In genomic region chr5:51799371-51800035, GRCm38 (mm10) we compare ENCODE assay signal across 13 mouse cellular contexts.
DNase-seq lines count a peak whose midpoint lies in the region; ATAC-seq lines count a peak whose summit lies in the region.
"Had no signal": no experiment of that assay in that cellular context is flagged by ENCODE, and none has a peak within 500 bp of the region (broad histone marks: within the 10 kb centered on the region; RNA-seq: fewer than 3 reads in every experiment).

No protein-coding gene starts in this region.

- no peaks in the 10 kb centered on the region for H3K27me3 ChIP-seq in kidney, embryonic 16.5 days (ENCODE audit: insufficient read depth, low read length)
- H3K27me3 ChIP-seq: hindbrain, embryonic 13.5 days; limb, embryonic 15.5 days; midbrain, embryonic 13.5 days had no signal

- WGBS in kidney, embryonic 16.5 days: 42% methylated on average over 6 of the region's 6 CpGs

- no peak overlapping the region for H3K9ac ChIP-seq in kidney, embryonic 16.5 days (replicated peaks; ENCODE audit: low read length)
- H3K9ac ChIP-seq: hindbrain, embryonic 13.5 days; limb, embryonic 15.5 days; midbrain, embryonic 13.5 days had no signal

- H3K27ac ChIP-seq in kidney, embryonic 16.5 days (ENCODE audit: low read length): no peak overlapping the region
- H3K27ac ChIP-seq: hindbrain, embryonic 13.5 days; limb, embryonic 15.5 days; midbrain, embryonic 13.5 days had no signal

- no peak overlapping the region for H3K4me2 ChIP-seq in kidney, embryonic 16.5 days (replicated peaks; ENCODE audit: low read depth, low read length)
- H3K4me2 ChIP-seq: heart, embryonic 11.5 days; hindbrain, embryonic 13.5 days; limb, embryonic 15.5 days; midbrain, embryonic 13.5 days had no signal

- intact Hi-C loops in heart, postnatal 14 days (cut with DNase I): no loop called here

- no peaks in the 10 kb centered on the region for H3K36me3 ChIP-seq in kidney, embryonic 16.5 days (ENCODE audit: insufficient read depth, low read length)
- H3K36me3 ChIP-seq: hindbrain, embryonic 13.5 days; limb, embryonic 15.5 days; midbrain, embryonic 13.5 days had no signal

- peak; percentile 38 for DNase-seq in layer of hippocampus, adult 9-11 months
- DNase-seq in layer of hippocampus, postnatal 10 days (ENCODE audit: low spot score in 2 of 2): no peak
- DNase-seq in fat pad, adult 2 months (ENCODE audit: extremely low read depth, low read depth, low spot score): peak; percentile 5
- peak; percentile 8 for DNase-seq in lung, postnatal 25 days (ENCODE audit: low spot score)
- no peak for DNase-seq in urinary bladder, postnatal 14 days (ENCODE audit: low spot score)
- no peak for DNase-seq in heart, postnatal 14 days
- DNase-seq in MN1 (ENCODE audit: low spot score): no peak
- DNase-seq: layer of hippocampus, postnatal 36 days had no signal

- no peak overlapping the region for H3K4me3 ChIP-seq in kidney, embryonic 16.5 days (ENCODE audit: low read length)
- H3K4me3 ChIP-seq: hindbrain, embryonic 13.5 days; limb, embryonic 15.5 days; midbrain, embryonic 13.5 days had no signal

- no peaks in the 10 kb centered on the region for H3K9me3 ChIP-seq in kidney, embryonic 16.5 days (ENCODE audit: low read length)
- H3K9me3 ChIP-seq: hindbrain, embryonic 13.5 days; limb, embryonic 15.5 days; midbrain, embryonic 13.5 days had no signal

- 0 out of 2 replicates have a peak, but pooled peaks cover 7% of the 10 kb centered on the region for H3K4me1 ChIP-seq in kidney, embryonic 16.5 days (ENCODE audit: insufficient read depth, low read length)
- H3K4me1 ChIP-seq: hindbrain, embryonic 13.5 days; limb, embryonic 15.5 days; midbrain, embryonic 13.5 days had no signal

- ATAC-seq in kidney, embryonic 16.5 days (ENCODE audit: low FRiP score, low TSS enrichment): peak; percentile 87
- ATAC-seq: midbrain, embryonic 13.5 days had no signal

Comparison
In these comparisons a context has a peak if more than half of its experiments do, and no peak if none do; other contexts are left out.
1. DNase-seq: peak in layer of hippocampus, adult 9-11 months (single experiment), fat pad, adult 2 months (single experiment) and lung, postnatal 25 days (single experiment); none in layer of hippocampus, postnatal 10 days (0 of 2), urinary bladder, postnatal 14 days (single experiment), heart, postnatal 14 days (0 of 2) and MN1 (single experiment).